Mouse (Mus musculus) liver, embryonic 13.5 days (tissue): ENCODE results near the gene Bglap3. TPM values are rescaled to one million over a fixed set of nuclear protein-coding genes. Genes with fewer than 3 reads are reported as not detected.
A peak's percentile ranks its signal among the peaks of the same experiment; 100 is the strongest.

Experiments
- ATAC-seq: fragments of 200-750 bp; cut with Nextera tagmentation; 2 replicates; pipeline ENCODE4 v1.8.0; 2017; ENCODE audit warnings: low read depth, mild to moderate bottlenecking, moderate number of reproducible peaks, moderate library complexity
- DNase-seq: peaks from one replicate; pipeline ENCODE4 v3.0.0; 2022
- H3K27ac ChIP-seq: fragments of 300-500 bp; sonication (generic); 2 replicates; pipeline ENCODE4 v1.5.1; 2015; ENCODE audit warnings: moderate library complexity, mild to moderate bottlenecking, inconsistent platforms
- H3K27me3 ChIP-seq: fragments of 300-500 bp; sonication (generic); 2 replicates; pipeline ENCODE4 v1.6.1; 2015; ENCODE audit warnings: mild to moderate bottlenecking, inconsistent platforms
- H3K36me3 ChIP-seq: fragments of 300-500 bp; sonication (generic); 2 replicates; pipeline ENCODE4 v1.6.1; 2015; ENCODE audit warnings: mild to moderate bottlenecking, inconsistent platforms
- H3K4me1 ChIP-seq: fragments of 300-500 bp; sonication (generic); replicated peaks from 2 replicates; pipeline ENCODE4 v1.6.1; 2015; ENCODE audit warnings: inconsistent platforms
- H3K4me2 ChIP-seq: fragments of 300-500 bp; sonication (generic); 2 replicates; pipeline ENCODE4 v1.6.1; 2015; ENCODE audit warnings: inconsistent platforms, mild to moderate bottlenecking, moderate library complexity
- H3K4me3 ChIP-seq: fragments of 300-500 bp; sonication (generic); replicated peaks from 2 replicates; pipeline ENCODE4 v1.5.1; 2015; ENCODE audit warnings: mild to moderate bottlenecking, inconsistent platforms
- H3K9ac ChIP-seq: fragments of 300-500 bp; sonication (generic); 2 replicates; pipeline ENCODE4 v1.6.1; 2015; ENCODE audit warnings: mild to moderate bottlenecking, inconsistent platforms
- H3K9me3 ChIP-seq: fragments of 300-500 bp; sonication (generic); replicated peaks from 2 replicates; pipeline ENCODE4 v1.6.1; 2016; ENCODE audit warnings: inconsistent platforms
- WGBS: fragments of 180-500 bp; shearing (Covaris S2); methylation state at CpG from one replicate; pipeline ENCODE4 v1.1.7; 2015; ENCODE audit not compliant: insufficient replicate concordance; 5-methylcytosine and 5-hydroxymethylcytosine counted together
- polyA plus RNA-seq: library from polyadenylated mRNA; unstranded; fragments of >200 nt; fragmentation: Nextera tagmentation; extraction: Ambion mirVana; gene quantifications from 2 replicates; pipeline ENCODE4 v1.2.1, GENCODE M21; 2015

Bglap3 gene
- polyA plus RNA-seq, 1 experiment from 2014 or later: 0.17 TPM

DNA sequence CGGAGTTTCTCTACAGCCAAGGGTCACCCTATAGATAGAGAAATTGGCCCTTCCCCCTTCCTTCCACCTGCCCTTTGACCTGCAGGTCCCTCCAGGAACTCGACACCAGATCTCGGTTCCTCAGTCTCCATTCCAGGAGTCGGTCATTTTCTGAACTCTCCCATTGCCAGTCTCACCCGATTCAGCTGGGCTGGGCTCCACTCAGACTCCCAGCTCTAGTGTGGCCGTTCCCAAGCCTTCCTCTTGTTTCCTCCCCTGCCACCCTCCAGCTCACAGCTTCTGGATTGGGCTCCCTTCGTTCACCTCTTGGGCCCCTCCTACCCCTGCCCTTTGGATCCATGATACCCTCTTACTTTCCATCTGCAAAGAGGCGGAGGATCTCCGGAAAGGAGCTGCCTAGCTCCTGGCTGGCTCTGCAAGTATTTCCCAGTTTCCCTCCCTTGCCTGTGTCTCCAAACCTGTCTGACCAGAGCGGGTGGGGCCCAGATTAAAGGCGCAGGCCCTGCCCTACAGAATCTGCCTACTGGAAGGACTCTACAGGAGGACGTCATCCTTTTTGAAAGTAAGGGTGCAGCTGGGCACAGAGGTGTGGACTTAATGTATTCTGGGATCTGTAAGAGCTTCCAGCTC lies 38.4 kb downstream of the Bglap3 start:
- WGBS: 49% methylated on average over 12 of the region's 12 CpGs
- peaks cover 45% of the 10 kb centered on the region for H3K4me1 ChIP-seq
- no peaks in the 10 kb centered on the region for H3K9me3 ChIP-seq
- DNase-seq (peak; percentile 46), ATAC-seq (0 out of 2 replicates have a peak, but pooled peaks have one; percentile 16)
- peak overlapping the region; percentile 97 for H3K27ac ChIP-seq
- peaks cover 6% of the 10 kb centered on the region for H3K36me3 ChIP-seq
- H3K9ac ChIP-seq: peak overlapping the region; percentile 90
- H3K4me2 ChIP-seq: peak overlapping the region; percentile 81
- H3K4me3 ChIP-seq: peak overlapping the region; percentile 77
- H3K27me3 ChIP-seq: no peaks in the 10 kb centered on the region

DNA sequence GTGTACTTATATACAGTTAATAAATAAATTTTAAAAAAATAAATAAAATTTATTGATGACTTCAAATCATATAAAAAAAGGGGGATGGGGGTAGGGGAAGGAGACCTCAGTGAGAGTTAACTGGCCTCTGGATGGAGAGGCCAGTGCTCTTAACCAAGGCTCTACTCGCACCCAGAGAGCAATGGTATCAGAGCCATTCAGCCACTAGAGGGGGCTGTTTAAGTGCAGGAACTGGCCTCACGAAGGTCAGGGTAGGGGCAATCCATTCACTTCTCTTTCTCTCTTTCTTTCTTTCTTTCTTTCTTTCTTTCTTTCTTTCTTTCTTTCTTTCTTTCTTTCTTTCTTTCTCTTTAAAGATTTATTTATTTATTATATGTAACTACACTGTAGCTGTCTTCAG lies 41.3 kb downstream of the Bglap3 start:
- Histone ChIP-seq H3K27ac (no peak overlapping the region), H3K9me3 (no peaks in the 10 kb centered on the region), H3K9ac (no peak overlapping the region), H3K4me3 (no peak overlapping the region), H3K4me1 (peaks cover 26% of the 10 kb centered on the region), H3K4me2 (no peak overlapping the region), H3K36me3 (peaks cover 28% of the 10 kb centered on the region), H3K27me3 (no peaks in the 10 kb centered on the region)
- DNase-seq (peak; percentile 56), ATAC-seq (no peak)
- whole genome bisulfite sequencing: 11% methylated on average over 2 of the region's 2 CpGs

- 61% methylated on average over 5 of the region's 5 CpGs for WGBS
- H3K27me3 ChIP-seq: no peaks in the 10 kb centered on the region
- no peak overlapping the region for H3K9ac ChIP-seq
- H3K27ac ChIP-seq: no peak overlapping the region
- no peaks in the 10 kb centered on the region for H3K9me3 ChIP-seq
- peaks cover 28% of the 10 kb centered on the region for H3K4me1 ChIP-seq
- peaks cover 29% of the 10 kb centered on the region for H3K36me3 ChIP-seq
- DNase-seq (no peak), ATAC-seq (no peak)
- no peak overlapping the region for H3K4me2 ChIP-seq
- no peak overlapping the region for H3K4me3 ChIP-seq
These were observed 43.6 kb downstream of the Bglap3 start for GRCm38 (mm10) chr3:88328956-88329355.

GRCm38 (mm10) chr3:88324951-88325405 lies 47.6 kb downstream of the Bglap3 start, which contains the start of gene Glmp:
TSS of gene Glmp (plus strand) at chr3:88325023.
- Histone ChIP-seq H3K27me3 (no peaks in the 10 kb centered on the region), H3K4me3 (peak within 1 kb of the TSS; percentile 79), H3K4me1 (peaks cover 20% of the 10 kb centered on the region), H3K9ac (peak within 1 kb of the TSS; percentile 83), H3K4me2 (peak within 1 kb of the TSS; percentile 89), H3K27ac (peak within 1 kb of the TSS; percentile 67), H3K36me3 (peaks cover 60% of the 10 kb centered on the region), H3K9me3 (no peaks in the 10 kb centered on the region)
- peak; percentile 41 for DNase-seq
- peak; percentile 82 for ATAC-seq
- under 1% methylated on average over 10 of the region's 10 CpGs for WGBS

Other genes starting within 250 kb of the Bglap3 start
- 5.5 and 7.5 TPM in 2 replicates for gene Mef2d, start 230.4 kb downstream of the Bglap3 start, polyA plus RNA-seq
- gene Rhbg, start 118.0 kb downstream of the Bglap3 start, polyA plus RNA-seq: 14.7 and 15.4 TPM in 2 replicates
- gene Gm38392, start 85.5 kb downstream of the Bglap3 start, polyA plus RNA-seq: 1.3 TPM in 1 of 2 replicates, not detected in the other
- gene Tsacc, start 75.7 kb downstream of the Bglap3 start, polyA plus RNA-seq: 6.3 and 6.9 TPM in 2 replicates
- gene Cct3, start 75.6 kb downstream of the Bglap3 start, polyA plus RNA-seq: 376 and 404 TPM in 2 replicates
- gene Glmp, start 47.7 kb downstream of the Bglap3 start, polyA plus RNA-seq: 89.4 and 92.9 TPM in 2 replicates
- 1.5 TPM in 2 replicates for gene Tmem79, start 36.6 kb downstream of the Bglap3 start, polyA plus RNA-seq
- 31.8 and 33.2 TPM in 2 replicates for gene Smg5, start 36.5 kb downstream of the Bglap3 start, polyA plus RNA-seq
- gene Paqr6, start 8.2 kb downstream of the Bglap3 start, polyA plus RNA-seq: 7.5 and 7.7 TPM in 2 replicates
- gene Bglap2, start 6.0 kb upstream of the Bglap3 start, polyA plus RNA-seq: not detected in 2 replicates
- gene Bglap, start 11.7 kb upstream of the Bglap3 start, polyA plus RNA-seq: not detected in 2 replicates
- 97.1 and 105 TPM in 2 replicates for gene Pmf1, start 37.6 kb upstream of the Bglap3 start, polyA plus RNA-seq
- gene Slc25a44, start 52.4 kb upstream of the Bglap3 start, polyA plus RNA-seq: 10.4 and 13.2 TPM in 2 replicates
- 13.8 and 15.8 TPM in 2 replicates for gene Sema4a, start 88.4 kb upstream of the Bglap3 start, polyA plus RNA-seq
- gene Lmna, start 137.2 kb upstream of the Bglap3 start, polyA plus RNA-seq: 165 and 184 TPM in 2 replicates
- 1.2 and 1.5 TPM in 2 replicates for gene Mex3a, start 159.7 kb upstream of the Bglap3 start, polyA plus RNA-seq
- 0.15 TPM in 1 of 2 replicates, not detected in the other for gene Rab25, start 175.6 kb upstream of the Bglap3 start, polyA plus RNA-seq
- gene Lamtor2, start 180.3 kb upstream of the Bglap3 start, polyA plus RNA-seq: 88.4 and 95.9 TPM in 2 replicates
- gene Ubqln4, start 181.0 kb upstream of the Bglap3 start, polyA plus RNA-seq: 20.7 and 22.8 TPM in 2 replicates
- gene Ssr2, start 203.1 kb upstream of the Bglap3 start, polyA plus RNA-seq: 187 and 206 TPM in 2 replicates
- 16.4 and 17.9 TPM in 2 replicates for gene Arhgef2, start 233.2 kb upstream of the Bglap3 start, polyA plus RNA-seq